Mouse (Mus musculus) spleen, postnatal 14 days (tissue): ENCODE results near the gene Ahnak.
"Not testable (repeated sequence)": the region's sequence is repeated elsewhere in the genome, so short reads cannot be mapped to it uniquely, and the experiment has no call there.

ENCODE experiments used
- DNase-seq, 2 experiments: peaks; one replicate each; pipeline ENCODE4 v3.0.0; 2021 to 2022; ENCODE audit warnings: low spot score in 2 of 2

Ahnak gene

DNA sequence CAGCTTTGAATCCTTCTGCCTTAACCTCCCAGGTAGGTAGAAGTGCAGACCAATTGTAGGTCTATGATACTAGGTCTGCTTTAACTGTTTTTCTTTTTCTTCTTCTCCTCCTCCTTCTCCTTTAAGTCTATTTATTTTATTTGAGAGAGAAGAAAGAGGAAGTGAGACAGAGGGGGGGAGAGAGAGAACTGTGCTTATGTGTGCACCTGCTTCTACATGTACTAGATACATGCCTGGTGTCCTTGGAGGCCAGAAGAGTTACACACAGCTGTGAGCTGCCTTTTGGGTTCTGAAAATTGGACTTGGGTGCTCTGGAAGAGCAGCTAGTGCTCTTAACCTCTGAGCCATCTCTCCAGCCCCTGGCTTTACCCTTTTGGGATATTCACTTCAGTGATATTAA lies 52.0 kb downstream of the Ahnak start:
- no peak for DNase-seq

DNA sequence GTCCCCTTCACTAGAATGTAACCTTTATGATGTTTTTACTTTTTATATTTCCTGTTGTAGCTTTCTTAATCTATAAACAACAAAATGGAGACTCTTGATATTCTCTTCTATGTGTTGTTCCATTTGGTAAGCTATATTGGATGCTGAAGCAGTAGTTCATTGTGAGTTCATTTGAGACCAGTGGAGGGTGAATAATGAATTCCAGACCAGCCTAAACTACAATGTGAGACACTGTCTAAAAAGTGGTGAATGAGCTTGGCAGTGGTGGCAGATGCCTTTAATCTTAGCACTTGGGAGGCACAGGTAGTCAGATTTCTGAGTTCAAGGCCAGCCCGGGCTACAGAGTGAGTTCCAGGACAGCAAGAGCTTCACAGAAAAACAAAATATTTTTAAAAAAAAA lies 54.0 kb downstream of the Ahnak start:
- DNase-seq, result no peak

DNA sequence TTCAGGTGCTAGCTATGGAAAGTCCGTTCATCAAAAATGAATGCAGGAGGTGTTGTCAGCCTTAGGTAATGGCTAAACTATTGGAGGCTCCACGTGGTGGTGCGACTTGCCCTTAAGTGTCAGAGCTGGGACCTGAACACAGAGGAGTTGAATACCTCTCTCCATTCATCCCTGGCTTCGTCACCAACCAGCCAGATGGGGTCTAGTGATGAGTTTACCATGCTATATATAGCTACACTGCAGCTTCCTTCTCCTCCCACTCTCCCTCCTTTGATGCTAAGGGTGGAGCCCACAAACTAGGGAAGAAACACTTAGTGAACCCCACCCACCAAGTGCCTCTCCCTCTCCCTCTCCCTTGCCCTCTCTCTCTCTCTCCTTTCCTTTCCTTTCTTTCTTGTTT lies 55.2 kb downstream of the Ahnak start:
- no peak for DNase-seq

DNA sequence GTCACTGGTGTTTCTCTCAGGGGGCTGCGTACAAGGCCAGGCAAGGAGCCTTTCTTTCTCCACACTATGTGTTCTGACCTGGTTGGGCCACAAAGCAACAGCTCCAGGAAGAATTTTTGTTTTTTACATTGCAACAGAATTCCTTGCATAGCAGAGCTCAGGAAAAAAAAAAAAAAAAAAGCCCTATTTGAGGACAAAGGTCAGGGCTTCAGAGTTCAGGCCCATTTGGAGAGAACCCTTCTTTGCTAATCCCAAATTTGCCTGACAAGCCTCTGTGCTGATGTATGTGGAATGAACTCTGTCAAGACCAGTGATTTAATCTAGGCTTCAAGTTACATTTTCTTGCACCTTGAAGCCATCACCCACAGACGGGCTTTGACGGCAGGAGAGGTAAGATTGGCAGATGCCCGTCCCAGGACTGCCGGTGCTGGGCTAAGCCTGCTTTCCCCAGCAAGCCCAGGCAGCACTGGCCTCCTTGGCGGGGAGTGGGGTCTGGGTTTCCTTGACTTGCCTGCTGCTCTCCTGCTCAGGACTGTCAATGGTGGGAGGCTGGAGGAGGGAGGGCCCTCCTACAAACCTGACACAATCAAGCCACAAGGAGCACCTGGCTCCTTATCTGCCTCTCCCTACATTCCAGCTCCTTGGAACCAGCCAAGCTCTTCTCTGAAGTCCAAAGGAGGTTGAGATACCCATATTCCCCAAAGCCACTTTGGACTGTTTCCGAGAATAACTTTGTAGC lies 58.3 kb downstream of the Ahnak start:
- no peak for DNase-seq

DNA sequence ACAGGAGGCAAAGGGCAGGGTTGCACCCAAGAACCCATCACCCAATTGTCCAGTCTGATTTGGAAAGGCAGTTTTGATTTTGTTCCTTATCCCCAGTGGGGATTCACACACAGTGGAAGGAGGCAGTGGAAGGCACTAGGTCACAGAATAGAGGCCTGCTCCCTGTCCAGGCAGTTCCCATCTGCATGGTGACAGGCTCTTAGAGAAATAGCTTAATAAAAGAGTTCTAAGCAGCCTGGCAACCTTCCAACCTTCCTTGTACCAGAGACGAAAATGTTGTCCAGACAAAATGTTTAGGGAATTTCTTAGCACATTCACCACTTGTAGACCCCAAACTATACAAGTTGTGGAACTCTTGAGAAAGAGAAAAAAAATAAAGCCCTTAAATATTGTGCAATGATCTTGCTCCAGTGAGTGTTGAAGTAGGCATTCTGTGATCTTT lies 58.9 kb downstream of the Ahnak start:
- no peak for DNase-seq

DNA sequence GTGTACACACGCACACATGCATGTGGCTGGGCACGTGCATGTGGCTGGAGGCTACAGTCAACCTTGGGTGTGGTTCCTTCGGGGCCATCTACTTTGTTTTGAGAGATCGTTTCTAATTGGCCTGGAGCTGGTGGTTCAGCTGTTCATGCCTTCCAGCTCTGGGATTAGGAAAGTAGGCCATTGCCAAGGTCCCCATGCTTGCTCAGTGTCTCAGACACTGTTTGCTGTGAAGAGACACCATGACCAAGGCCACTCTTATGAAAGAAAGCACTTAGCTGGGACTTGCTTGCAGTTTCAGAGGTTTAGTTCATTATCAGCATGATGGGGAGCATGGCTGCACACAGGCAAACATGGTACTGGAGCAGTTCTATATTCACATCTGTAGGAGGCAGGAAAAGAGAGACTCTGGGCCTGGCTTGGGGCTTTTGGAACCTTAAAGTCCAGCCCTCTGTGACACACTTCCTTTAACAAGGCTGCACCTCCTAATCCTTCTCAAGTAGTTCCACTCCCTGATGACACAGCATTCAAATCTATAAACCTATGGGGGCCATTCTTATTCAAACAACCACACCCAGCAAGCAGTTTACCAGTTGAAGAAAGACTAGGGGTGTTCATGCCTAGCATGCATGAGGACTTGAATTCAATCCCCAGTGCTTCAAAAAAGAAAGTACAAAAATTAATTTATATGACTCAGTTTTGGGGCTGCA lies 60.0 kb downstream of the Ahnak start:
- no peak for DNase-seq

DNA sequence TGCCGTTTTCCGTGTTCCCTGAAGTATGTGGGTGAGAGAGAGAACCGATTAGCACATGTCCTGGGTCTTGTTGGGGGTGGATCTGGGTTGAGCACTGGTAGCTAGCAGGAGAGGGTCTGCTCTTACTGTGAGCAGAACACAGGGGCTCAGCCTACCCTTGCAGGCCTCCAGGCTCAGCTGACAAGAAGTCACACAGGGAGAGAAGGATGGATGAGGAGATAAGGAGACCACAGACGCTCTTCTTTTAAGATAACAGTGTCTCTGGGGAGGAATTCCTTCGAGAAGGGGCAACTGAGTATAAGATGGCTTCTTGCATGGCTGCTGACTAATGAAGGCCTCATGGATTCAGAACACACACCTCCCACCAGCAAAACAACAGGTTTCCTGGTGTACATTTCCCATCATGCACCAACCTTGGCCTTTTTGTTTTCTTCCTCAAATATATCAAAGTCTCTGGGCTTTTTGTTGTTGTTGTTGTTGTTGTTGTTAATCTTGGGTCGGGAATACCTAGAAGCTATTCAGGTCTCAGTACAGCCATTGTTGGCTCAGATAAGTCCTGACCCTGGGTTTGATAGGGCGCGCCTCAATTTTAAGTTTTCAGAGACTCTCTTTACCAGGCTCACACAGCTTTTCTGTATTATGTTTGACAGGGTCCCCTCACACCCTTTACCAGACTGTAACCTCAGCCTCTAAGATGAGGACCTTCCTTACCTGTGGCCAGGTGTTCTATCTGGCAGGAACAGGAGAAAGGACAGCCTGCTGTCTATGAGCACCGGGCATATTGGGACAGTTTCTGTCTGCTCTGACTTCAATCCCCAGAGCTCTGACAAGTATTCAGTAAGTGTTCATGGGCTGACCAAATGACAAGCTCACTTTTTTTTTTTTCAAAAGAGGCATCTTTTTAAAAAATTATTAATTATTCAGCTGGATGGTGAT lies 61.5 kb downstream of the Ahnak start:
- no peak for DNase-seq

DNA sequence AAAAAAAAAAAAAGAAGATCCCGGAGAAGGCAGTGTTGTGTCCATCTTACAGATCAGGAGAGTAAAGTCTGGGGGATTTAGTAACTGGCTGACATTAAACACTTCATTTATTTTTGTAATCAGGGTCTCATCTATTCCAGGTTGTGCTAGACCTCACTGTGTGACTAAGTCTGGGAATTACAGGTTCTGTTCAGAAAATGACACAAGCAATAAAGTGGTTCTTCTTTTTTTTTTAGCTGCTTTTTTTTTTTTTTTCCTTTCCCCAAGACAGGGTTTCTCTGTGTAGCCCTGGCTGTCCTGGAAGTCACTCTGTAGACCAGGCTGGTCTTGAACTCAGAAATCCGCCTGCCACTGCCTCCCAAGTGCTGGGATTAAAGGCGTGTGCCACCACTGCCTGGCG lies 62.9 kb downstream of the Ahnak start:
- DNase-seq, result not testable (repeated sequence)

DNA sequence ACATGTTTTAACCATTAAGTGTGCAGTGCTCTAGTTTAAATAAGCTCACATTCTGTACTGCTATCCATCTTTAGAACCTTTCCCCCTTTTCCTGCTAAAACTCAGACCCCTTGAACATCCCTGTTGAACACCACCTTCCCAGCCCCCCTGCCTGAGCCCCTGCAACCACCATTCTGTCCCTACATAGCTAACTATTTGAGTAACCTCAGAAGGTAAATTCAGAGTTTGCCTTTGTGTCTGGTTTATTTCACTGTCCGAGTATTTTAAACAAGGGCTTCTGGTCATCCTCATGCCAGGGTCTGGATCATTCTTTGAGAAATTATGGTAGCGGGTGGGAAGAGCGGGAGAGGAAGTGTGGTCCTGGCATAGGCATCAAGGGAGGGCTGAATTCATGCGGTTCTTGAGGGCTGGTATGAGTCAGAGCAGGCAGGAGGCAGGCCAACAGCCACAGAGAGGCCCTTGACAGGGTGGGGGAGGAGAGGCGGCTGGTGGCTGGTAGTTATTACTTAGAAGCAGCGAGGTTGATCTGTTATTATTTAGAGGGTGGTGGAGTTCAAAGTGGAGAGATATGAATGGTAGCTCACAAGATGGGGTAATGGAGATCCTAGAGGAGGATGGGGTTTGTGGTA lies 63.8 kb downstream of the Ahnak start:
- DNase-seq, result no peak

DNA sequence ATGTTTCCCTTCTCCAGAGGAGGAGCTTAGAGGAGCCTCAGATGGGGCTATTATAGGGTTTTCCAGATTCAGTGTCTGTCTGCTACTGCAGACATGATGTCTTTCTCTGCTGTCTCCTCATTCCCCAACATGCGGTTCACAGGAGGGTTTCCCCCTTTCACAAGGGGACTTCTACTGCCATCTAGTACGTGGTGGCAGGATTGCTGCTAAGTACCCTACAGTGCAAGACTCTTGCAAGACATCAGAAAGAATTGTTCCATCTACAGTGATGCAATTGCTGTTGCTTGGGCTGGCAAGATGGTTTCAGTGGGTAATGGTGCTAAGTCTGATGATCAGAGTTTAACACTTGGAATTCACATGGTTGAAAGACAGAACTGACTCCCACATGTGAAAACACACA lies 66.1 kb downstream of the Ahnak start:
- peak in 1 of 2 experiments; percentile 22 for DNase-seq

DNA sequence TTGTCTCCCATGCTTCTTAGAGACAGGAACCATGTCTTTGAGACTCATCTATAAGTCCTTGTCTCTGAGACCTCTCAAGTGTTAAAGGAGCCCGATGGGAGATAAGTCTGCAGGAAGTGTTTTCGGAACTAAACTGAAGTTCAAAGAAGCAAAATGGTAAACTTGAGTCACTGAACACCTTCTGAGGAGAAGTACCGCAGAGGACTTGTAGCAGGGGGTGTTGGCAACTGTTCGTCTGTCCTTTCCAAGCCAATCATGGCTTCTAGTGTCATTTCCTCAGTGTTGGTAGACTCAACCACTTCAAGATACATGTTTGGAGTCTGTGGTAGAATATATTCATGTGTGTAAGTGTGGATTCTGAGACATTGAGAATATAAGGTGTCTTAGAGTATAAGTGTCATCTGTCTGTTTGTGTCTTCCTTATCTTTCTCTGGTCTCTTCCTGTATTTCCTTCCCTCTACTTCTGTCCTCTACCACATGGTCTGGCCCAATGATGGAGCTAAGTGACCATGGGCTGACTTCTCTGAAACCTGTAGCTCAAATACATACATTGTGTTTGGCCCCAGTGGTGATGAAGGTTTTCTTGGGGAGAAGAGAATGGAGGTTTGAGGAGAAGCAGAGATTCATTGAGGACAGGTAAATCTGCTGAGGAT lies 66.7 kb downstream of the Ahnak start:
- DNase-seq, result no peak

DNA sequence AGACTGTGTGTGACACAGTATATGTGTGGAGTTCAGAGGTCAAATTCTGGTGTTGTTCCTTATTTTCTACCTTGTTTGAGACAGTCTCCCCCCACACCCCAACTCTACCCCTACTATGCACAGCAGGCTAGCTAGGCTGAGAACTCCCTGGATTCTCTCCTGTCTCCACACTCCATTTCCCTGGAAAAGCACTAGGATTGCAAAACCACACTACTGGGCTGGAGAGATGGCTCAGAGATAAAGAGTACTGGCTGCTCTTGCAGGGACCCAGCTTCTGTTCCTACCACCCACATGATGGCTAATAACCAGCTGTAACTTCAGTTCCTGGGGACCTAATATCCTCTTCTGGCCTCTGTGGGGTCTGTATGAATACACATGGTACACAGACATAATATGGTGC lies 68.6 kb downstream of the Ahnak start:
- no peak for DNase-seq

DNA sequence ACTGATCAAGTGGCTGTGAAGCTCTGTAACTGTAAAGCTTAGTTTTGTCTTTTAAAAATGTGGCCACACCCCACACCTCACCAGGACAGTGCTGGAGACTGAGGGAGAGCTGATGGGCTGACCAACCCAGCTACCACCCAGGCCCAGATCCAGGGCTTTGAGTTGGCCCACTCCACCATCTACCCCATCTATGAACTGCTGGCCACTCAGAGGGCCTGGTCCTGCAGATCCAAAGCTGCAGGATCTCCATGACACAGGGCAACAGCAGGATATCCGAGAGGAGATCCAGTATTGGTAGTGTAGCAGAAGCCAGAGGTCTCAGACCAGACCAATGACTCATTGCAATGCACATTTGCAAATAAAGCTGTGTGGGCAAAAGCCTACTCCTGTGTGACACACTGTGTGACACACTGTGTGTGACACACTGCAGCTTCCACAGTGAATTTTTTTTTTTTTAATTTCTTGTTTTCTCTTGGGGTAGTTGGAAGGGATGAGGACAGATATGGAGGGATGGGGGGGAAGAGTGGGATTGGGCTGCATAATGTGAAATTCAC lies 69.3 kb downstream of the Ahnak start:
- no peak for DNase-seq

DNA sequence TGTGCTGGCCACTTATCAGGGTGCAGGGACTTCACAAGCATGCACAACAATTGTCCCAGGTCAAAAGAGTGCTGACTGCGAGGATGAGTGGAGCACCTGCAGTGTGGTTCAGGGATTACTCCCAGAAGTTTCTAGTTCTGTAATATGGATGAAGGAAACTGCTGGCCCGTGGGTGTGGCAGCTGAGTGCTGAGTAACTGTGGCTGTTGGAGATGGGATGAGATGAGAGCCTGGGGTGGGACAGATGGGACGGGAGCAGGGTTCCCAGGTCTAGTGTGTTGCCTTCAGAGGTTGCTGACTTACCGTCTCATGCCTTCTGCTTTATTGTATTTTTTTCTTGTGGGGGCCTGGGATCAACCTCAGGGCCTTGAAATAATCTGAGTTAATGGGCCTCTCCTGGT lies 69.9 kb downstream of the Ahnak start:
- DNase-seq, result no peak

DNA sequence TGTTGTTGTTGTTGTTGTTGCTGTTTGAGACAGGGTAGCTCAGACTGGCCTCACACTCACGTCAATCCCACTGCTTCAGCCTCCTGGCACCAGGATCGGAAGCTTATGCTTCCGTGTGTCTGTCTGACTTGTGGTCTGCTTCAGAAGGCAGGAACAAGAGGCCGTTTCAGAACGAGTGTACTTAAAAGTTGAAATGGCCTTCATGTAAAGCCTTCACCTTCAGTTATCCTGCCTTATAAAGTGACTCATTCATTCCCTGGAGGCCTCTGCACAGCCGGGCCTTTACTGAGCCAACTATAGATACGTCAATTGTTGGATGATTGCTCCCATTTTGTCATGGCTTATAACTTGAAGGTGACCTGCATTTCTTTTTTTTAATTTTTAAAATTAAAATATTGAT lies 70.3 kb downstream of the Ahnak start:
- DNase-seq, result no peak

DNA sequence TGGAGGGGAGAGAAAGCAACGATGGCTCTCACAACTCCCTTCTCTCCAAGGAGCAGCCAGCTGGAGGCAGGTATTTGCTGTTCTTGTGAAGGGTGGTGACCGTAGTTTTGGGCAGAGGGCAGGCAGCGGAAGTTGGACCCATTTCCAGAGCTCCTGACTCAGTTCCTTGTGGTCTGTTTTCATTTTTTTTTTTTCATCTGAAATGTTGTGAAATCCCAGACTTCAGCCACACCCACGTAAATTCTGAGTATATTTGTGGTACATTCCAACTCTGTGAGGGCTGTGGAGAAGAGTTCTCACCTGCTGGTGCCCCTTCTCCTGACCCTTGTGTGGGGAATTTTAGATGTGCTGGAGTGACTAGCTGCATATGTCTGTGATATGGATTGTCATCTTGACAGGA lies 71.0 kb downstream of the Ahnak start:
- no peak for DNase-seq

DNA sequence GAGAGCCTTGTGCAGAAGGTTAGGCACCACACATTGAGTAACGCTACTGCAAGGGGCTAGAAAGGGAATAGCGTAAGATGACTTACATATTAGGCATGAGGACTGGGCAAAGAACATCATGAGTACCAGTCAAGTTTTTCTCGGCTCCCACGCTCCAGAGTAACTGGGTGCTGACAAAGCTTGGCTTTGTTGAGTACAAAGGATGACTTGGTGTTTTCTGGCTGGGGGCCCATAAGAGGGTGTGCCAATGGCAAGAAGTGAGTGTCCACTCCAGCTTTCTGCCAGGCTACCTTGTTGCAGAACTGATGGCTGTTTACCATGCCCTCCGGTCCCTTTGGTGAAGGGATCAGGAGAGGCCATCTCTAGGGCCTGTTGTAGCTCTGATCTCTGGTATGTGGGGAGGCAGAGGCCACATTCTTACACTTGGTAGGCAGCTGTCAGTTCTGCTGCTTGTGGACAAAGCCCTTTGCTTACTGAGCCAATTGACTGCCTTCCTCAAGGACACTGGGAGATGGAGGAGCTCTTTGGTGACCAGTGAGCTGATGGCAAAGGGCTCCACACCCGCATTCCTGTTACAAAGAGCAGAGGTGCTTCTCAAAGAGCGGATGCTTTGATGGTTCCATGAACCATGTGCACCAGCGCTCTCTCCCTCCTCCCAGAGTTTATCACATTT lies 72.3 kb downstream of the Ahnak start:
- no peak for DNase-seq

DNA sequence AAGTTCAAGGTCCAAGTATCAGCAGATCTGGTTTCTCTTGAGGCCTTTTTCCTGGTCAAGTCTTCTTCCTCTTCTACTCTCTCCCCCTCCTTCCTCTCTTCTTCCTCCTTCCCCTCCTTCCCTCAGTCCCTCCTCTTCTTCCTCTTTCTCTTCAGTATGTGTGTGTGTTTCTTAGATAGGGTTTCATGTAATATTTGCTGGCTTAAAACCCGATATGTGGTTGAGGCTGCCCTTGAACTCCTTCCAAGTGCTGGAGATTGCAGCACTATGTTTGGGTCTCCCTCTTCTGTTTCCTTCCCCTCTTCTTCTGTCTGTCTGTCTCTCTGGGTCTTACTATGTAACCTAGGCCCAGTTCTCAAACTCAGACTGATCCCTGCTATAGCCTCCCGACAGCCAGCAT lies 73.7 kb downstream of the Ahnak start:
- DNase-seq, result no peak

DNA sequence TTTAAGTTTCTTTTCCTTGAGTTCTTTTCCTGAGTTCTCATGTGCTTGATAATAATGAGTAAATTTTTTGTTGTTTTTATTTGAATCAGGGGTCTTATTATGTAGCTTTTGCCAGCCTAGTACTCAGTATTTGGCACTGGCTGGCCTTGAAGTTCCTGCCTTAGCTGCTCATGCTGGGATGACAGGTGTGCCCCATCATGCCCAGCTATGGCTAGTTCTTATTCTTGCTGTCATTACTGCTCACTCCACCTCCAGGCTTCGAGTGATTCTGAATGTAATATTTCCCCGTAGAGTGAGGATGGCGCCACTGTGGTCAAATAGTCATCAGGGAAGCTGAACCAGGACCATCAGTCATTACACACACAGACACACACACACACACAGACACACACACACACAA lies 74.7 kb downstream of the Ahnak start:
- DNase-seq, result no peak
